Mouse (Mus musculus) liver, embryonic 11.5 days (tissue): ENCODE data around the gene Igf2bp3. TPM values are rescaled to one million over a fixed set of nuclear protein-coding genes. Genes with fewer than 3 reads are reported as not detected.

Source experiments
- ATAC-seq: fragments of 200-750 bp; cut with Nextera tagmentation; replicated peaks from 2 replicates; pipeline ENCODE4 v1.8.0; 2017; ENCODE audit warnings: moderate number of reproducible peaks, mild to moderate bottlenecking, moderate TSS enrichment, moderate library complexity; ENCODE audit not compliant: low FRiP score
- DNase-seq: peaks from one replicate; pipeline ENCODE4 v3.0.0-alpha.2; 2017; ENCODE audit warnings: low spot score
- H3K27ac ChIP-seq: fragments of 300-500 bp; sonication (generic); 2 replicates; pipeline ENCODE4 v1.5.1; 2014; ENCODE audit warnings: mild to moderate bottlenecking, low read depth, low read length, control low read depth
- H3K27me3 ChIP-seq: fragments of 300-500 bp; sonication (generic); replicated peaks from 2 replicates; pipeline ENCODE4 v1.6.1; 2014; ENCODE audit warnings: low read length, mixed read lengths; ENCODE audit not compliant: control insufficient read depth, insufficient read depth
- H3K36me3 ChIP-seq: fragments of 300-500 bp; sonication (generic); 2 replicates; pipeline ENCODE4 v1.6.1; 2014; ENCODE audit warnings: mild to moderate bottlenecking, low read length, moderate library complexity, mixed read lengths; ENCODE audit not compliant: control insufficient read depth, insufficient read depth
- H3K4me1 ChIP-seq: fragments of 300-500 bp; sonication (generic); replicated peaks from 2 replicates; pipeline ENCODE4 v1.6.1; 2014; ENCODE audit warnings: low read length, mixed read lengths; ENCODE audit not compliant: control insufficient read depth, insufficient read depth
- H3K4me2 ChIP-seq: fragments of 300-500 bp; sonication (generic); 2 replicates; pipeline ENCODE4 v1.6.1; 2014; ENCODE audit warnings: mild to moderate bottlenecking, control low read depth, moderate library complexity
- H3K4me3 ChIP-seq: fragments of 300-500 bp; sonication (generic); 2 replicates; pipeline ENCODE4 v1.5.1; 2014; ENCODE audit warnings: low read depth, low read length, control low read depth
- H3K9ac ChIP-seq: fragments of 300-500 bp; sonication (generic); 2 replicates; pipeline ENCODE4 v1.6.1; 2014; ENCODE audit warnings: low read depth, low read length, control low read depth
- H3K9me3 ChIP-seq: fragments of 300-500 bp; sonication (generic); 2 replicates; pipeline ENCODE4 v1.6.1; 2016; ENCODE audit warnings: low read length, inconsistent platforms, mixed read lengths; ENCODE audit not compliant: control insufficient read depth
- WGBS: fragments of 180-500 bp; shearing (Covaris S2); extraction: QIAGEN DNeasy Blood & Tissue Kit; methylation state at CpG from one replicate; pipeline ENCODE4 v1.1.7; 2014; 5-methylcytosine and 5-hydroxymethylcytosine counted together
- polyA plus RNA-seq: library from polyadenylated mRNA; unstranded; fragments of >200 nt; fragmentation: Nextera tagmentation; extraction: Ambion mirVana; gene quantifications from 2 replicates; pipeline ENCODE4 v1.2.1, GENCODE M21; 2014

The Igf2bp3 gene
- polyA plus RNA-seq, 1 experiment from 2014 or later, result 57.8 TPM

- no peaks in the 10 kb centered on the region for H3K9me3 ChIP-seq
- peaks cover 26% of the 10 kb centered on the region for H3K36me3 ChIP-seq
- H3K4me2 ChIP-seq, result no peak overlapping the region
- DNase-seq (no peak), ATAC-seq (no peak)
- no peak overlapping the region for H3K27ac ChIP-seq
- H3K9ac ChIP-seq, result no peak overlapping the region
- no peak overlapping the region for H3K4me3 ChIP-seq
- H3K27me3 ChIP-seq, result no peaks in the 10 kb centered on the region
- H3K4me1 ChIP-seq, result no peaks in the 10 kb centered on the region
- 90% methylated on average over 15 of the region's 15 CpGs for WGBS
Measured at GRCm38 (mm10) chr6:49106746-49107500, 107.8 kb downstream of the Igf2bp3 start.

- Histone ChIP-seq H3K27ac (no peak overlapping the region), H3K4me3 (no peak overlapping the region), H3K4me2 (no peak overlapping the region), H3K36me3 (peaks cover 15% of the 10 kb centered on the region), H3K27me3 (no peaks in the 10 kb centered on the region), H3K9me3 (no peaks in the 10 kb centered on the region), H3K4me1 (no peaks in the 10 kb centered on the region), H3K9ac (no peak overlapping the region)
- WGBS, result 43% methylated on average over 1 of the region's 1 CpGs
- DNase-seq (no peak), ATAC-seq (no peak)
Measured at GRCm38 (mm10) chr6:49099086-49099485, 115.7 kb downstream of the Igf2bp3 start.

- H3K36me3 ChIP-seq, result peaks cover 18% of the 10 kb centered on the region
- H3K9me3 ChIP-seq, result no peaks in the 10 kb centered on the region
- no peak for ATAC-seq
- WGBS, result 80% methylated on average over 5 of the region's 5 CpGs
- H3K4me1 ChIP-seq, result no peaks in the 10 kb centered on the region
- H3K9ac ChIP-seq, result no peak overlapping the region
- DNase-seq, result no peak
- no peaks in the 10 kb centered on the region for H3K27me3 ChIP-seq
- no peak overlapping the region for H3K4me3 ChIP-seq
- no peak overlapping the region for H3K27ac ChIP-seq
- no peak overlapping the region for H3K4me2 ChIP-seq
Measured at GRCm38 (mm10) chr6:49097596-49098110, 117.1 kb downstream of the Igf2bp3 start.

- 72% methylated on average over 13 of the region's 13 CpGs for WGBS
- no peak overlapping the region for H3K9ac ChIP-seq
Measured at GRCm38 (mm10) chr6:49096933-49097461, 117.8 kb downstream of the Igf2bp3 start.

GRCm38 (mm10) chr6:49096421-49096820 lies 118.3 kb downstream of the Igf2bp3 start:
- H3K36me3 ChIP-seq, result peaks cover 13% of the 10 kb centered on the region; the same call in 1 of the 2 replicates
- no peak overlapping the region for H3K4me3 ChIP-seq
- no peak overlapping the region for H3K4me2 ChIP-seq
- H3K9ac ChIP-seq, result no peak overlapping the region
- H3K4me1 ChIP-seq, result no peaks in the 10 kb centered on the region
- H3K9me3 ChIP-seq, result no peaks in the 10 kb centered on the region
- H3K27ac ChIP-seq, result no peak overlapping the region
- no peak for DNase-seq
- no peaks in the 10 kb centered on the region for H3K27me3 ChIP-seq
- 89% methylated on average over 7 of the region's 7 CpGs for WGBS
- no peak for ATAC-seq

More at GRCm38 (mm10) chr6:49096933-49097461, 117.8 kb downstream of the Igf2bp3 start:
- H3K4me1 ChIP-seq, result no peaks in the 10 kb centered on the region
- H3K9me3 ChIP-seq, result no peaks in the 10 kb centered on the region
- no peaks in the 10 kb centered on the region for H3K27me3 ChIP-seq
- H3K27ac ChIP-seq, result no peak overlapping the region
- H3K4me3 ChIP-seq, result no peak overlapping the region
- DNase-seq (no peak), ATAC-seq (no peak)
- peaks cover 13% of the 10 kb centered on the region for H3K36me3 ChIP-seq
- no peak overlapping the region for H3K4me2 ChIP-seq

GRCm38 (mm10) chr6:49094968-49095367 lies 119.8 kb downstream of the Igf2bp3 start:
- no peaks in the 10 kb centered on the region for H3K27me3 ChIP-seq
- H3K27ac ChIP-seq, result no peak overlapping the region
- H3K4me2 ChIP-seq, result no peak overlapping the region
- H3K4me3 ChIP-seq, result no peak overlapping the region
- ATAC-seq (no peak), DNase-seq (no peak)
- no peak overlapping the region for H3K9ac ChIP-seq
- peaks cover 10% of the 10 kb centered on the region for H3K36me3 ChIP-seq
- no peaks in the 10 kb centered on the region for H3K9me3 ChIP-seq
- no peaks in the 10 kb centered on the region for H3K4me1 ChIP-seq
- 85% methylated on average over 10 of the region's 10 CpGs for WGBS

- H3K27ac ChIP-seq, result no peak overlapping the region
- no peak overlapping the region for H3K4me2 ChIP-seq
- no peak for DNase-seq
- H3K4me3 ChIP-seq, result no peak overlapping the region
- no peak for ATAC-seq
- H3K9ac ChIP-seq, result no peak overlapping the region
- no peaks in the 10 kb centered on the region for H3K27me3 ChIP-seq
- 92% methylated on average over 4 of the region's 4 CpGs for WGBS
- H3K36me3 ChIP-seq, result peaks cover 23% of the 10 kb centered on the region; the same call in 1 of the 2 replicates
- H3K9me3 ChIP-seq, result no peaks in the 10 kb centered on the region
- H3K4me1 ChIP-seq, result no peaks in the 10 kb centered on the region
Measured at GRCm38 (mm10) chr6:49083008-49083407, 131.7 kb downstream of the Igf2bp3 start.

- H3K36me3 ChIP-seq, result peaks cover 9% of the 10 kb centered on the region; the same call in 1 of the 2 replicates
- H3K9ac ChIP-seq, result no peak overlapping the region
- H3K4me1 ChIP-seq, result peaks cover 7% of the 10 kb centered on the region; the same call in 1 of the 2 replicates
- no peak overlapping the region for H3K4me2 ChIP-seq
- no peaks in the 10 kb centered on the region for H3K27me3 ChIP-seq
- WGBS, result 82% methylated on average over 1 of the region's 1 CpGs
- no peak overlapping the region for H3K27ac ChIP-seq
- H3K9me3 ChIP-seq, result no peaks in the 10 kb centered on the region
- no peak for ATAC-seq
- H3K4me3 ChIP-seq, result no peak overlapping the region
- no peak for DNase-seq
Measured at GRCm38 (mm10) chr6:49079313-49079712, 135.4 kb downstream of the Igf2bp3 start.
